Mouse (Mus musculus): Measurements from ENCODE around the gene Hmgcs1. TPM values are rescaled to one million over a fixed set of nuclear protein-coding genes. Genes with fewer than 3 reads are reported as not detected.

The Hmgcs1 gene
- polyA plus RNA-seq, 1 experiment from 2014 or later: 76.1 TPM

DNA sequence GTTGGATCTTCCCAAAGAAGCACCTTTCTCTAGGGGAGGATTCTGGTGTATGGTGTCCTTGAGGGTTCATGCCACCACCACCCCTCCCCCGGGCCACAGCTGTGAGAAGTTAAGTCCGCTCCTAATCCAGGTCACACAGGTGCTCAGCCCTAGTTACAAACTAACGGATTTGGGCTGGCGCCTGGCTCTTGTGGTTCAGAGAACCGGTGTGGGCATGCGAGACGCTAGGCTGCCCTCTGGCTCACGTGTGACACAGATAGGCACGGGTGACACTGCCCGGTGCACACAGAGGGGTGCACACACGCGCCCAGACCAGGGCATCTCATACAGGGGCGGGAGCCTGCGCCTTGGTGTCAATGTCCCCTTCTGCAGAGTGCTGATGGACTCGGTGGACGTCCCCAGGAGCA, 65.0 kb downstream of the Hmgcs1 start:
- H3K36me3 ChIP-seq: 0 out of 2 replicates have a peak, but pooled peaks cover 6% of the 10 kb centered on the region
- peak overlapping the region; percentile 84 for H3K9ac ChIP-seq
- H3K4me1 ChIP-seq: peaks cover 15% of the 10 kb centered on the region
- peak overlapping the region; percentile 70 for H3K4me3 ChIP-seq
- H3K27ac ChIP-seq (replicated peaks): peak overlapping the region; percentile 76
- H3K9me3 ChIP-seq: no peaks in the 10 kb centered on the region
- H3K27me3 ChIP-seq (replicated peaks): no peaks in the 10 kb centered on the region
- ATAC-seq (ENCODE audit: extremely low read depth, insufficient number of reproducible peaks, low FRiP score, low TSS enrichment): no peak
- H3K4me2 ChIP-seq: peak overlapping the region; percentile 98
- WGBS: 2% methylated on average over 16 of the region's 16 CpGs

DNA sequence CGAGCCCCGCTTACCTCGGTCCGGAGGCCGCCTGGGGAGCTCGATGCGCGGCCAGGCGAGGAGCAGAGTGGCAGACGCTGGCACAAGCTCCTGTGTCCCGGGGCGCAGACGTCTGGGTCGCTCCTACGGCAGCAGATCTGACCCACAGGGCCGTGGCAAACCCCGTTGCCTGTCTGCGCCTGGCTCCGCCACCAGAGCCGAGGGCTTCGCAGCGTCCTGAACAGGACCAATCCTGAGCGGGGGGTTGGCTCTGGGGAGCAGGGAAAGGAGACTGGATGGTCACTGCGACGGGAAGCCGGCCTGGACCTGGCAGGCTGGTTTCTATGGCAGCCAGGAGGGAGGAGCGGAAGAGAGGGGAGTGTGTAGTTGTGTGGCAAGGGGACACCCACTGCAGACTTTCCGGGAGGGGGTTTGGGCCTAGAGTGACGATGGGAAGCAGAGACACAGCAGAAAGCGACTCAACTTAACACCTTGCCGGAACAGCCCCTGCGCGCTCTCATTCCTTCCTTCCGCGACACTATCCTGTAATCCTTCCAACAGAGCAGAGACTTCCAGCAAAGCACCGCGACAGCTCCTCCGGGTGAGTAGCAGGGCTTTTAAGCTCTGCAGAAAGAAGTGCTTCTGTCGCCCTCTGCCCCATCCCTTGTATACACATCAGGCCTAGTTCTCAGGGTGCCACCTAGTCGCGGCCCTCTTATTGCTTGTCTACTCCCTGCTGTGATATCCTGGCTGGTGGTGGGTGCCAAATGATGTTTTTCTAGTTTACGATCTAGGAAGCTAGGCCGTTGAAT, 65.7 kb downstream of the Hmgcs1 start, which contains the start of gene Nim1k:
Gene Nim1k (minus strand): TSS at position 202 of the 791 bp plus-strand sequence.
- Histone ChIP-seq H3K9me3 (no peaks in the 10 kb centered on the region), H3K27me3 (replicated peaks) (no peaks in the 10 kb centered on the region), H3K4me1 (peaks cover 15% of the 10 kb centered on the region), H3K9ac (peak within 1 kb of the TSS; percentile 84), H3K36me3 (peaks cover 10% of the 10 kb centered on the region), H3K27ac (replicated peaks) (peak within 1 kb of the TSS; percentile 76), H3K4me2 (peak within 1 kb of the TSS; percentile 98), H3K4me3 (peak within 1 kb of the TSS; percentile 70)
- ATAC-seq (ENCODE audit: extremely low read depth, insufficient number of reproducible peaks, low FRiP score, low TSS enrichment): peak; percentile 84
- WGBS: 1% methylated on average over 43 of the region's 43 CpGs

DNA sequence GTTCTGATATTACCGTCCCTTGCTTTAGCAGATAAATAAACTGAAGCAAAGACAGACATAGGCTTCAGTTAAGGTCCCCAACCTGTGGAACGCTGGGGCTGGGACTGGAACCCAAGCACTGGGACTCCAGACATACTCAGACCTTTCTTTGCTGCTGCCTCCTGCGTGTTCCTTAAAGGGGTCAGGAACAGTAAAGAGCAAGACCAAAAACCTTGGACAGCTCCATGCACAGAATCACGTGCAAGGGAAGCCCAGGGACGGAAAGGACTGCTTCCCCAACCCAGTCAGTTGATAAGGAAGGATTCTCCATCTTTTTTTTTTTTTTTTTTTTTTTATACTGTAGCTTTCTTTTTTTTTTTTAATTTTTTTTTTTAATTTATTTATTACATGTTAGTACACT, 66.7 kb downstream of the Hmgcs1 start:
- H3K36me3 ChIP-seq: peaks cover 20% of the 10 kb centered on the region
- no peaks in the 10 kb centered on the region for H3K9me3 ChIP-seq
- H3K27ac ChIP-seq (replicated peaks): no peak overlapping the region
- no peak for ATAC-seq (ENCODE audit: extremely low read depth, insufficient number of reproducible peaks, low FRiP score, low TSS enrichment)
- no peaks in the 10 kb centered on the region for H3K27me3 ChIP-seq (replicated peaks)
- H3K9ac ChIP-seq: no peak overlapping the region
- H3K4me1 ChIP-seq: peaks cover 15% of the 10 kb centered on the region
- H3K4me3 ChIP-seq: peak overlapping the region; percentile 70; the same call in 1 of the 2 replicates
- peak overlapping the region; percentile 98 for H3K4me2 ChIP-seq
- WGBS: 25% methylated on average over 5 of the region's 5 CpGs

Other genes with a start within 250 kb of the Hmgcs1 start
- gene 4833420G17Rik, start 227.6 kb upstream of the Hmgcs1 start, polyA plus RNA-seq (2015; fragmentation: Nextera tagmentation; extraction: Ambion mirVana): 35.4 and 38.2 TPM in 2 replicates
- gene Tmem267, start 202.3 kb upstream of the Hmgcs1 start, polyA plus RNA-seq (2015; fragmentation: Nextera tagmentation; extraction: Ambion mirVana): 0.74 and 0.97 TPM in 2 replicates
- 0.84 and 0.90 TPM in 2 replicates for gene 3110070M22Rik, start 202.0 kb upstream of the Hmgcs1 start, polyA plus RNA-seq (2015; fragmentation: Nextera tagmentation; extraction: Ambion mirVana)
- gene Ccl28, start 66.6 kb upstream of the Hmgcs1 start, polyA plus RNA-seq (2015; fragmentation: Nextera tagmentation; extraction: Ambion mirVana): 0.06 TPM in 1 of 2 replicates, not detected in the other
- gene Nim1k, start 65.5 kb downstream of the Hmgcs1 start, polyA plus RNA-seq (2015; fragmentation: Nextera tagmentation; extraction: Ambion mirVana): 0.50 and 0.53 TPM in 2 replicates
- gene Zfp131, start 100.5 kb downstream of the Hmgcs1 start, polyA plus RNA-seq (2015; fragmentation: Nextera tagmentation; extraction: Ambion mirVana): 20.7 and 20.8 TPM in 2 replicates
- gene AF067063, start 139.8 kb downstream of the Hmgcs1 start, polyA plus RNA-seq (2015; fragmentation: Nextera tagmentation; extraction: Ambion mirVana): not detected in 2 replicates
- not detected in 2 replicates for gene D13Ertd608e, start 145.6 kb downstream of the Hmgcs1 start, polyA plus RNA-seq (2015; fragmentation: Nextera tagmentation; extraction: Ambion mirVana)
- not detected in 2 replicates for gene Tcstv1, start 204.4 kb downstream of the Hmgcs1 start, polyA plus RNA-seq (2015; fragmentation: Nextera tagmentation; extraction: Ambion mirVana)
- gene Gm21761, start 238.9 kb downstream of the Hmgcs1 start, polyA plus RNA-seq (2015; fragmentation: Nextera tagmentation; extraction: Ambion mirVana): not detected in 2 replicates

Data from heart, embryonic 13.5 days (tissue).